Mouse (Mus musculus): ENCODE data around the gene Tlx2. TPM values are rescaled to one million over a fixed set of nuclear protein-coding genes. Genes with fewer than 3 reads are reported as not detected.
A peak's percentile ranks its signal among the peaks of the same experiment; 100 is the strongest.

The Tlx2 gene
- total RNA-seq, 2 experiments from 2014 or later = not detected

GRCm38 (mm10) chr6:83092416-83093127 is 22.5 kb upstream of the Tlx2 start:
- ATAC-seq (replicated peaks; ENCODE audit: poor library complexity) = no peak

DNA sequence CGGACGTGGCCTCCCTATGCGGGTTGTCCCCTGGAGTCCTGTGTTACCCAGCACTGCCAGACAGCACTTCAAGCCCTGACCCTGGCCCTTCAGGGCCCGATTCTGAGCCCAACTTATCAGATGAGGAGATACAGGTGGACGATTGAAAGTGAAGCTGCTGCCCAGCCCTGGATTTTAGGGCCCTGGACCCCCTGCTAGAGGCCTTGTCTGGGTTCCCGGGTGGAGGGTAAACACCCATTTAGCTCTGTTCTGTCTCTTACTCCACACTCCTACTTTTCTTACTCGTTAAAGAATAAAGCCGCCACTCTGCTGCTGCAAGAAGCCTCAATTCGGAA is 17.8 kb upstream of the Tlx2 start:
- no peak for ATAC-seq (replicated peaks; ENCODE audit: poor library complexity)

DNA sequence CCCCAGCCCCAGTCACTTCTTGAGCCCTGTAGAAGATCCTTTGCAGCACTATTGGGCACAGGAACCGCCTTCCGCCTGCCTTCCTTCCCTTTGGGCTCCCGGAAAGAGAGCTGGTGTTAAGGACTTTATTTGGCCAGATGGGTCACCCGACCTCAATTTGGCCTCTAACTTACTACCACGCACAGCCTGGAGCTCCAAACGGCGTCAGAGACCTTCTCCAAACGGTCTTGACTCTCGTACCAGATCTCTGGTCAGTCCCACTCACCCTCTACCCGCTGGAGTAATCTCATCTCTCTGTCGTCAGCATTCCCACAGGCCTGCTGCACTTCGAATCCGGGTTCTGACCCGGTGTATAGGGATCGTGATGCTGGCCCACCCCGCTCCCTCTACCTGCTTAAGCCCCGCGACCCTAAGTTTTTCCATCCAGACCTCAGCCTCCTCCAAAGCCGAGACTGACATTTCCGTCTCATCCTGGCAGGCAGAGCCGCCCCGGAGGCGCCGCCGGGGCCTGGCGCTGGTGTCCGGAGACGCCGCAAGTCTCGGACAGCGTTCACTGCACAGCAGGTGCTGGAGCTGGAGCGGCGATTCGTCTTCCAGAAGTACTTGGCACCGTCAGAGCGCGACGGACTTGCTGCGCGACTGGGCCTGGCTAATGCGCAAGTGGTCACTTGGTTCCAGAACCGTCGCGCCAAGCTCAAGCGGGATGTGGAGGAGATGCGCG is 17.3 kb upstream of the Tlx2 start:
- no peak for ATAC-seq (replicated peaks; ENCODE audit: poor library complexity)

DNA sequence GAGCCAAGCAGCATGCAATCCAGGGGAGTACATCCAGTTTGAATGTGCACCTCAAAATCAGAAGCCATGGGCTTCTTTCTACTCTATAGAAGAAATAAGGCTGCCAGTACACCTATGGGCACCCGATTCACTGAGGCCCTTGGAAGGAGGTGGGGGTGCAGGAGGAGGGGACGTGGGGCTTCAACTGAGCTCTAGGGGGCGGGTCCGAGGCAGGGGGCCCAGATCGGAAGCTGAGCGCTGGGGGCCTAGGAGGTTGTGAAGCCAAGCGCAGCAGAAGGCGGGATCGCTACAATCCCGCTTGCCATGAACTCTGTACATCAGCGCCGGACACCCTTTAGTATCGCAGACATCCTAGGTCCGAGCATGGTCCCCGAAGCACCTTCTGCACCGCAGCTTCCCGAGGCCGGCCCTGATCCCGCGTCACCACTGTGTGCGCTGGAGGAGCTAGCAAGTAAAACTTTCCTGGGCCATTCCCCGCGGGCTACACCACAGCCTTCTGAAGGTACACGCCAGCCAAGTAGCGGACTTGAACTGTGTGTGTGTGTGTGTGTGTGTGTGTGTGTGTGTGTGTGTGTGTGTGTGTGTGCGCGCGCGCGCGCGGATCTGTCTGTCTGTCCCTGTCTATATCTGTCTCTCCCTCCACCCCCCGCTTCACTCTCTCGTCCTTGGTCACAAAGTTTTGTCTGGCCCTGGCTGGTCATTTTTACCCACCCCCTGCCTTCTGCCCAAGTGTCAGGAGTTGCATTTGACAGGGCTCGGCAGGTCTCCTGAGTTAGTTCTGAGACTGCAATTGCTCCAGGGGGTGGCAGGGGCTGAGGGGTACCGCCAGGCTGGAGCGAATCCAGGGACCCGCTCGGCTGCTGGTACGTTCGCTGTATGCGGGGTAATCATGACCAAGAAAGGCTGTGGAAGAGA is 16.3 kb upstream of the Tlx2 start, which contains the start of gene Lbx2:
Lbx2 (plus strand) TSS at position 247 of the 915 bp plus-strand sequence.
- ATAC-seq (replicated peaks; ENCODE audit: poor library complexity) = peak; percentile 39

GRCm38 (mm10) chr6:83084477-83084876 is 14.4 kb upstream of the Tlx2 start:
- ATAC-seq (replicated peaks; ENCODE audit: poor library complexity) = no peak

GRCm38 (mm10) chr6:83083497-83083896 is 13.4 kb upstream of the Tlx2 start:
- no peak for ATAC-seq (replicated peaks; ENCODE audit: poor library complexity)

- no peak for ATAC-seq (replicated peaks; ENCODE audit: poor library complexity)
Measured at GRCm38 (mm10) chr6:83080210-83080609, 10.1 kb upstream of the Tlx2 start.

- peak; percentile 92 for ATAC-seq (replicated peaks; ENCODE audit: poor library complexity)
Measured at GRCm38 (mm10) chr6:83078324-83078858, 8.3 kb upstream of the Tlx2 start.

DNA sequence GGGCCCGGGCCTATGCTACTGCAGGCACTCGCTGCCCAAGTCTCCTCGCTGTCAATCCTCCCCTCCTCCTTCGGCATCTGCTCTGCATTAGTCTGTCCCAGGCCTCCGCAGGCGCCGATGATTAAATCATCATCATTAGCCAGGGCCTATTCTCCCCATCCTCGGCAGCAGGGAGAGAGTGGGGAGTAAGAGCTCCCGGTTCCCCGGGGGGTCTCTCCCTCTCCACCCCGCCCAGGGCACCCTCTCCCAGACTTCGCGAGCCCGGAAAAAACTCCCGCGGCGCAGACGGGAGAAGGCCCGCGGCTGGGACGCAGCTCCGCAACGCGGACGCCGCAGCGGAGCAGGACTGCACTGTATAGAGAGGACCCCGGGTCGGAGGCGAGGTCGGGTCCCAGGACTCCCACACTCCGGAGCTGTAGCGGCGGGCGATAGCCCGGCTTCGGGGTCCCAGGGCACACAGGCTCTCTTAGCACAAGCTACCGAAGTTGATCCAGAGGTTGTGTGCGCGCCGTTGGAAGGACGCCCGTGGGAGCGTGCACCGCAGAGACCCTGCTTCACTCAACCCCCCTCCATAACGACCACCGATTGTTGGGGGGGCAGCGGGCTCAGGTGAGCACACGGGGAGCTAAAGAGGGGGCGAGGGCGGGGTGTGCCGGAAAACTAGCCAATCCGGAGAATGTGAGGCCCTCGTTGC is 7.7 kb upstream of the Tlx2 start, which contains the start of gene Pcgf1:
Pcgf1 (plus strand) TSS at position 240 of the 694 bp plus-strand sequence.
- ATAC-seq (replicated peaks; ENCODE audit: poor library complexity) = peak; percentile 15

GRCm38 (mm10) chr6:83074979-83075378 is 4.9 kb upstream of the Tlx2 start:
- ATAC-seq (replicated peaks; ENCODE audit: poor library complexity) = 0 out of 2 replicates have a peak, but pooled peaks have one; percentile 19

DNA sequence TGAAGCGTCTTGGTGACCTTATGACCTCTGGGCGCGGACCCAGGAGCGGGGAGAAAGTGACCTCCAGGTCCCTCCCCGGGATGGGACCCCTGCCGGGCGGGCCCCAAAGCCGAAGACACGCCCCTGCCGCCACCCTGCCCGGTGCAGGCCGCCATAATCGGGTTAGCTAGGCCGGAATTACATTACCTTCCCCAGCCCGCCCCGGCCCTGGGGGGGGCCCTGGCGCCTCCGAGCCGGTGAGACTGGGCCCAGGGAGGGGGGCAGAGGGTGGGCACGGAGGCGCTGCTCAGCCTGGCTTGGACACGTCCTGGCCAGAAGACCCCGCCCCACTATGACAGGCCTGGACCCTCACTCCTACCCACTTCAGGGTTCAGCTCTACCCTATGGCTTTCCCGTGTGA is 1.1 kb upstream of the Tlx2 start:
- no peak for ATAC-seq (replicated peaks; ENCODE audit: poor library complexity)

DNA sequence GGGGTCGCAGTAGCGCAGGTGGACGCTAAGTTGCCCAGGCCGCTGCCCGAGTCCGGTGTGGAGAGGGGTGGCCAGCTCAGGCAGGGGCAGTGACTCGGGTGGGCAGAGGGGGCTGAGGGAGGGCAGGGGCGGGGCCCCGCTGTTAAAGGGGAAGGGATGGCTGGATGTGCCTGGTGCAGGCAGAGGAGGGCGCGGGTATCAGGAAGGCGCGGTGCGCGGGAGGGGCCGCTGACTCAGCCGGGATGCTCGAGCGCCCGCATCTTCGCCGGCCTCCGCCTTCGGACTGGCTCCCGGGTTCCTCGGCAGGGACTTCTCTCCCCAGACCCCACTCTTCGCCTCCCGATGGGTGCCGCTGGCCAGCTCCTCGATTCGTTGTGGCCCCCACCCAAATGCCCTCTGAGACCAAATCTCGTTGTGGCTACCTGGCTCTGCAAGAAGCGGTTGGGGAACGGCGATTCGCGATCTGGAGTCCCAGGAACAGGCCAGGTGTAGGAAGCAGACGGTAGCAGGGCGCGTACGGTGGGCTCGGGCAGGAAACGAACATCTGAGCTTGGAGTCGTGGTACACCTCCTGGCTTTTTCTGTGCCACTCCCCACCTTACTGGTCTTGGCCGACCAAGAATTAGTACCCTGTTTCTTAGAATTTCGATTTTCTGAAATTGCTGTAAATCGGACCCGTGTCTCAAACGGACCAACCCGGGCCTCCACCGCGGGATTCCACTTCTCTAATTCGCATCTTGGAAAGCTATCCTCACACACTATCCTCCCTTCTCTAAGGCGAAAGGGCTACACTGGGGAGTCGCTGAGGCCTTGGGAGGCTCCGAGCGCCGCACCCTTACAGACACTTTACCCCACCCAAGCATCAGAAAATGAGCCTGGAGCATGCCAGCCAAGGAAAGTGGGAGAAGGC is 472 bp upstream of the Tlx2 start:
- 0 out of 2 replicates have a peak, but pooled peaks have one; percentile 10 for ATAC-seq (replicated peaks; ENCODE audit: poor library complexity)

GRCm38 (mm10) chr6:83069488-83070246 is 426 bp downstream of the Tlx2 start:
- ATAC-seq (replicated peaks; ENCODE audit: poor library complexity) = no peak

DNA sequence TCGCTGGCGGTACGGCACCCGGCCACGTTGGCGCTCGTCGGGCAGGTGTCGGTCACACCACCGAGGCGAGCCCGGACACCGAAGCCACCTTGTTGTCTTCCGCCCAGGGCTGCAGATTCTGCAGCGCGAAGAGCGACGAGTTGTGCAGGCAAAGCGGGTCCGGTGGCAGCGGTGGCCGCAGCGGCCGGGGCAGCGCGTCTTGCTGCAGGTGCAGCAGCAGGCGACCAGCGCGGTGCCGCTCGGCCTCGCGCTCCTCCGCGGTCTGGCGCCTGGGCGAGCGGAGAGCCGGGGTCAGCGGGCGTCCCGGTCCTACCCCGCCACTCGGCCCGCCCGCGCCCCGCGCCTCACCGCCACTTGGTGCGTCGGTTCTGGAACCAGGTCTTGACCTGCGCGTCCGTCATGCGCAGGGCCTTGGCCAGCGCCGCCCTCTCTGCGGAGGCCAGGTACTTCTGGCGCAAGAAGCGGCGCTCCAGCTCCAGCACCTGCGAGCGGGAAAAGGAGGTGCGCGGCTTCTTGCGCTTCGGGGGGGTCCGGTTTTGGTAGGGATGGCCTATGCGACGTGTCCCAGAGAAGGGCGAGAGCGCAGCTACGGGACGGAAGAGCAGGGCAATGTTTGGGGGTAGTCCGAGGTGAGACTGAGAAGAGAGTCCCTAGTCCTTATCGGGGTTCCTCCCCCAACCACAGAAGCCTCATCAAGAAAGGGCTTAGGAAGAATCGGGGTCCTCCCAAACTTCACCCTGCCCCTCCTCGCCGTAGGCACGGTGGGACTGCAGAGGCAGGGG is 1.2 kb downstream of the Tlx2 start:
- ATAC-seq (replicated peaks; ENCODE audit: poor library complexity) = no peak

GRCm38 (mm10) chr6:83068221-83068620 is 1.9 kb downstream of the Tlx2 start:
- ATAC-seq (replicated peaks; ENCODE audit: poor library complexity) = no peak

DNA sequence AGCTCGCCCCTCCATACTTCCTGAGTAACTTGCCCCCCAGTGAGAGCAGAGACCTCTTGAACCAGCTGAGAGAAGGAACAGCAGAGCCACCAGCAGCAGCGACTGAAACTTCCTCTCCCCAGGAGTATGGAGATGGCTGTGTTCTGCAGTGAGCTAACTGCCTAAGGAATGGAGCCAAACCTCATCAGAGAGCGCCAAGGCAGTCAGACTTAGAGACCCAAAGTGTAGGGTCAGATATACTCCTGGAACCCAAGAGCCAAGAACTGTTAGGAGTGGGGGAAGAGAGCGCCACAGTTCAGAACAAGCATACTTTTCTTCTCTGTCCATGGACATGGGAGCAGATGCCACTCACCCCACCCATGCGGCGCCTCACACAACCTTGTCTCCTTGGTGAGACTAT is 3.7 kb downstream of the Tlx2 start:
- no peak for ATAC-seq (replicated peaks; ENCODE audit: poor library complexity)

DNA sequence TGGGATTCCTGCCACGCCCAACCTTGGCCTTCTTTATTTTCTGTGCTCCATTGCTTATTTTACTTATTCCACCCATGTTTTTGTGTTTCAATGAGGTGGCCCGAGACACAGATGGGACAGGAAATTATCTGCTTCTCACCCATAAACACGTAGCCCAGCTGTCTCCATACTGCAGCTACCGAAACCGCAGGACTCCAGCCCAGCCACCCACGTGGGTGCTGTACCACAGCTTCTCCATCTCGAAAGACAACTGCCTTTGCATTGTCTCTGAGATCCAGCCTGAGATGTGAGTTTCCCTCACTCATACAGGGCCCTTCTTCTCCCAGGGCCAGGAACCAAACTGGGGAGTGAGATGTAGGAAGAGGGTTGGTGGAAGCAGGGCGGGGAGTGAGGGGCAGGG is 4.1 kb downstream of the Tlx2 start:
- ATAC-seq (replicated peaks; ENCODE audit: poor library complexity) = no peak

DNA sequence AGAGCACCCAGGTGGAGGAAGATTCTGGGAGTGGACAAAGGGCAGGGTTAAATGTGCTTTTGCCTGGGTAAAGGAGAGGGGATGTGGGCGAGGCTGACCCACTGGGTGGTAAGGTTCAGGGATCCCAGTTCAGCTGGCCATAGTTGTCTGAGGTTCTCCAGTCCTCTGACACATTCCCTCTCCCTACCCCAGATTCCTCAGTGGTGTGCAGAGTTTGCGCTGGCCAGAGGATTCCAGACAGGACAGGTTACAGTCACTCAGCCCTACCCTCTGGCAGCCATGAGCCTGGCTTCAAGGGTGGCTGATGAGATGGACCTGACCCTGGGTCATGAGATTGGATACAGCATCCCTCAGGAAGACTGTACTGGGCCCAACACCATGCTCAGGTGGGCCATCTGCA is 11.4 kb downstream of the Tlx2 start:
- ATAC-seq (replicated peaks; ENCODE audit: poor library complexity) = no peak

Measured in megakaryocyte progenitor cell, adult 5-6 weeks (primary cell).